Mouse (Mus musculus) forebrain, embryonic 12.5 days (tissue): ENCODE measurements around the gene Ift122. TPM values are rescaled to one million over a fixed set of nuclear protein-coding genes. Genes with fewer than 3 reads are reported as not detected.

Experiments
- ATAC-seq: fragments of 200-750 bp; cut with Nextera tagmentation; 2 replicates; pipeline ENCODE4 v1.8.0; 2017; ENCODE audit warnings: moderate TSS enrichment; ENCODE audit not compliant: low FRiP score
- H3K27ac ChIP-seq: fragments of 300-500 bp; sonication (generic); 2 replicates; pipeline ENCODE4 v1.5.1; 2016; ENCODE audit warnings: mild to moderate bottlenecking
- H3K27me3 ChIP-seq: fragments of 300-500 bp; sonication (generic); 2 replicates; pipeline ENCODE4 v1.6.1; 2016; ENCODE audit warnings: mild to moderate bottlenecking
- H3K36me3 ChIP-seq: fragments of 300-500 bp; sonication (generic); replicated peaks from 2 replicates; pipeline ENCODE4 v1.6.1; 2016; ENCODE audit warnings: mild to moderate bottlenecking
- H3K4me1 ChIP-seq: fragments of 300-500 bp; sonication (generic); 2 replicates; pipeline ENCODE4 v1.6.1; 2016
- H3K4me2 ChIP-seq: fragments of 300-500 bp; sonication (generic); 2 replicates; pipeline ENCODE4 v1.6.1; 2016; ENCODE audit warnings: mild to moderate bottlenecking, moderate library complexity
- H3K4me3 ChIP-seq: fragments of 300-500 bp; sonication (generic); replicated peaks from 2 replicates; pipeline ENCODE4 v1.5.1; 2016; ENCODE audit warnings: mild to moderate bottlenecking
- H3K9ac ChIP-seq: fragments of 300-500 bp; sonication (generic); 2 replicates; pipeline ENCODE4 v1.6.1; 2016; ENCODE audit warnings: mild to moderate bottlenecking
- H3K9me3 ChIP-seq: fragments of 300-500 bp; sonication (generic); 2 replicates; pipeline ENCODE4 v1.6.1; 2016
- WGBS: fragments of 180-500 bp; shearing (Covaris S2); methylation state at CpG from one replicate; pipeline ENCODE4 v1.1.7; 2016; 5-methylcytosine and 5-hydroxymethylcytosine counted together
- polyA plus RNA-seq: library from polyadenylated mRNA; unstranded; fragments of >200 nt; fragmentation: Nextera tagmentation; extraction: Ambion mirVana; gene quantifications from 2 replicates; pipeline ENCODE4 v1.2.1, GENCODE M21; 2016

The Ift122 gene
- polyA plus RNA-seq, 1 experiment from 2014 or later = 29.9 TPM

- no peaks in the 10 kb centered on the region for H3K27me3 ChIP-seq
- H3K9ac ChIP-seq = no peak overlapping the region
- no peak for ATAC-seq
- no peaks in the 10 kb centered on the region for H3K4me1 ChIP-seq
- no peak overlapping the region for H3K4me2 ChIP-seq
- H3K4me3 ChIP-seq = no peak overlapping the region
- 88% methylated on average over 6 of the region's 6 CpGs for WGBS
- H3K36me3 ChIP-seq = peaks cover 19% of the 10 kb centered on the region
- H3K27ac ChIP-seq = no peak overlapping the region
- H3K9me3 ChIP-seq = no peaks in the 10 kb centered on the region
Measured at GRCm38 (mm10) chr6:115878694-115879093, 25.4 kb downstream of the Ift122 start.

DNA sequence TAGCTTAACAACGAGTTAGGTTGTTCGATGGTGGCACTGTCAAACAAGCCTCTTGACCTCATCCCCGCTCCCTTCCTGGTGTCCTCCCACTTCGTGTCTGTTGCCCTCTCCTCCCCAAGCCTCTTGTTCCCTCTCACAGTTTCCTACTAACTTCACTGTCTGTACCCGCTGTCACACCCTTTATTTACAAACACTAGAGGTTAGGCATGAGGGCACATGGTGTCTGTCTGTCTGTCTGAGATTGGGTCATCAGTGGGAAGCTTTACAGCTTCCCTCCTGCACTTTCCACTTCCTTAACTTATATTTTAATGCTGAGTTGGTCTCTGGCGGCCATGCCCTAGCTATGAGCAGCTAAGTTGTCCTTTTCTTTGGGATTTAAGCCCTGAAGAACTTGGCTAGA lies 26.5 kb downstream of the Ift122 start:
- Histone ChIP-seq H3K27ac (no peak overlapping the region), H3K9me3 (no peaks in the 10 kb centered on the region), H3K4me3 (no peak overlapping the region), H3K4me1 (no peaks in the 10 kb centered on the region), H3K27me3 (no peaks in the 10 kb centered on the region), H3K4me2 (no peak overlapping the region), H3K9ac (no peak overlapping the region), H3K36me3 (peaks cover 27% of the 10 kb centered on the region)
- ATAC-seq = no peak
- WGBS = 87% methylated on average over 6 of the region's 6 CpGs

- peaks cover 25% of the 10 kb centered on the region for H3K36me3 ChIP-seq
- ATAC-seq = no peak
- H3K4me1 ChIP-seq = no peaks in the 10 kb centered on the region
- 96% methylated on average over 8 of the region's 8 CpGs for WGBS
- no peaks in the 10 kb centered on the region for H3K9me3 ChIP-seq
- H3K4me3 ChIP-seq = no peak overlapping the region
- H3K27ac ChIP-seq = no peak overlapping the region
- H3K4me2 ChIP-seq = no peak overlapping the region
- H3K27me3 ChIP-seq = no peaks in the 10 kb centered on the region
- no peak overlapping the region for H3K9ac ChIP-seq
Measured at GRCm38 (mm10) chr6:115880751-115881150, 27.5 kb downstream of the Ift122 start.

DNA sequence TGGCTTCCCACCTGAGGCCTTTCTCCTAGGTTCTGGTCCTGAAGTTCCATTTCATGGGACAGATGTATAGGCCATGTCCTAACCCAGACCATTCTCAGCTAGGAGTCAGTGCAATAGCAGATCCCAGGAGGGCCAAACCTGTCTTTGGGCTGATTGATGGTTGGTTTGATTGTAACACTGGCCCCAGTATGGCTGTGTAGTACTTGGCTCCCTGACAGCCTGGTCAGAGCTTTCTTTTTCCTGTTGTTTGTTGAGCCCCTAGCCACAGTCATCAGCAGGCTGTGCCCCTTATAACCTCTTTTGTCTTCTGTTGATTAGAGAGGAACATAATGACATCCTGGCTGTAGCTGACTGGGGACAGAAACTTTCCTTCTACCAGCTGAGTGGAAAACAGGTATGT lies 30.7 kb downstream of the Ift122 start:
- Histone ChIP-seq H3K36me3 (peaks cover 39% of the 10 kb centered on the region), H3K27ac (no peak overlapping the region)

GRCm38 (mm10) chr6:115886894-115887293 lies 33.6 kb downstream of the Ift122 start:
- no peak for ATAC-seq
- WGBS = 65% methylated on average over 4 of the region's 4 CpGs
- no peak overlapping the region for H3K9ac ChIP-seq
- peaks cover 16% of the 10 kb centered on the region for H3K4me1 ChIP-seq
- peaks cover 46% of the 10 kb centered on the region for H3K36me3 ChIP-seq
- H3K4me3 ChIP-seq = no peak overlapping the region
- no peak overlapping the region for H3K4me2 ChIP-seq
- H3K9me3 ChIP-seq = 0 out of 2 replicates have a peak, but pooled peaks cover 4% of the 10 kb centered on the region
- no peak overlapping the region for H3K27ac ChIP-seq
- H3K27me3 ChIP-seq = no peaks in the 10 kb centered on the region

More for the DNA sequence above, 30.7 kb downstream of the Ift122 start:
- Histone ChIP-seq H3K9ac (no peak overlapping the region), H3K27me3 (no peaks in the 10 kb centered on the region), H3K4me3 (no peak overlapping the region), H3K4me1 (no peaks in the 10 kb centered on the region), H3K9me3 (0 out of 2 replicates have a peak, but pooled peaks cover 4% of the 10 kb centered on the region), H3K4me2 (no peak overlapping the region)
- ATAC-seq = no peak

DNA sequence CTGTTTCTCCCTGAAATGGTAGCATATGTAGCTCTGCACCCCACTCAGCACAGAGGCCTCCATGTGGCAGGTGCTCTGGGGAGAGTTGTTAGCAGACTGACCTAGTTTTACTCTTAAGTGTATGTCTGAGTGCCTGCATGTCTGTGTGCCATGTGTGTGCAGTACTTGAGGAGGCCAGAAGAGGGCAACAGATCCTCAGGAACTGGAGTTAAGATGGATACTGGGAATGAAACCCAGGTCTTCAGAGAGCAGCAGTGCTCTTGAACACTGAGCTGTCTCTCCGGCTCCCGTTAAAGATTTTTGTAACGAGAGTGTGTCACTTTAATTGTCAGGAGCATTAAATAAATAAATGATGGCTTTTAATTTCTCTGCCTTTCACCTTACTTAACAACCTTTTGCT lies 35.0 kb downstream of the Ift122 start:
- Histone ChIP-seq H3K4me1 (peaks cover 23% of the 10 kb centered on the region), H3K36me3 (peaks cover 51% of the 10 kb centered on the region), H3K27me3 (no peaks in the 10 kb centered on the region), H3K9me3 (0 out of 2 replicates have a peak, but pooled peaks cover 4% of the 10 kb centered on the region), H3K27ac (no peak overlapping the region), H3K9ac (no peak overlapping the region), H3K4me2 (no peak overlapping the region), H3K4me3 (no peak overlapping the region)
- ATAC-seq = no peak
- WGBS = 96% methylated on average over 3 of the region's 3 CpGs

DNA sequence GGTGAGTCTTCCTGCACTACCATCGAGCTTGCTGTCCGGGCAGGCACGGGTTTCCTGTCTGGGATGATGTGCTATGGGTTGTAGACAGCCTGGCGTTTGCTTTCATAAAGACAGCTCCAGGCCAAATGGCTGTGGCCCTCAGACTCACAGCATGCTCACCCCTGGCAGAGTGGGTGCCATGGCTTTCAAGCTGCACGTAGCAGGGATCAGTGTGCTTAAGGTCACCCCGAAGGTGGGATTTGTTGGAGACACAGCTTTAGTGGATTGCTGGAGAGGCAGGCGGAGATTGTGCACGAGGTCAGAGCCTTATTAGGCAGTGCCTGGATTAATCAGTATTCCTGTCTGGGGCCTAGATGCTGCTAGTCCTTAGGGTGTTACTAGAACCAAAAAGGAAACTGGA lies 37.3 kb downstream of the Ift122 start:
- H3K27me3 ChIP-seq = no peaks in the 10 kb centered on the region
- no peak overlapping the region for H3K4me2 ChIP-seq
- 92% methylated on average over 8 of the region's 8 CpGs for WGBS
- H3K9ac ChIP-seq = no peak overlapping the region
- no peak for ATAC-seq
- 0 out of 2 replicates have a peak, but pooled peaks cover 4% of the 10 kb centered on the region for H3K9me3 ChIP-seq
- peaks cover 43% of the 10 kb centered on the region for H3K36me3 ChIP-seq
- H3K27ac ChIP-seq = peak overlapping the region; percentile 78
- H3K4me1 ChIP-seq = peaks cover 23% of the 10 kb centered on the region
- H3K4me3 ChIP-seq = no peak overlapping the region

GRCm38 (mm10) chr6:115891061-115891460 lies 37.8 kb downstream of the Ift122 start:
- Histone ChIP-seq H3K27ac (peak overlapping the region; percentile 78), H3K4me3 (no peak overlapping the region), H3K4me2 (no peak overlapping the region), H3K27me3 (no peaks in the 10 kb centered on the region), H3K4me1 (peaks cover 23% of the 10 kb centered on the region), H3K9me3 (0 out of 2 replicates have a peak, but pooled peaks cover 4% of the 10 kb centered on the region), H3K36me3 (peaks cover 43% of the 10 kb centered on the region), H3K9ac (no peak overlapping the region)
- ATAC-seq = peak; percentile 47; the same call in 1 of the 2 replicates
- WGBS = 84% methylated on average over 6 of the region's 6 CpGs

- no peaks in the 10 kb centered on the region for H3K27me3 ChIP-seq
- peaks cover 43% of the 10 kb centered on the region for H3K36me3 ChIP-seq
- peak; percentile 59; the same call in 1 of the 2 replicates for ATAC-seq
- H3K9me3 ChIP-seq = 0 out of 2 replicates have a peak, but pooled peaks cover 4% of the 10 kb centered on the region
- 32% methylated on average over 8 of the region's 8 CpGs for WGBS
- peaks cover 23% of the 10 kb centered on the region for H3K4me1 ChIP-seq
- H3K27ac ChIP-seq = peak overlapping the region; percentile 78
- no peak overlapping the region for H3K4me3 ChIP-seq
- no peak overlapping the region for H3K4me2 ChIP-seq
- no peak overlapping the region for H3K9ac ChIP-seq
Measured at GRCm38 (mm10) chr6:115891497-115892061, 38.3 kb downstream of the Ift122 start.

DNA sequence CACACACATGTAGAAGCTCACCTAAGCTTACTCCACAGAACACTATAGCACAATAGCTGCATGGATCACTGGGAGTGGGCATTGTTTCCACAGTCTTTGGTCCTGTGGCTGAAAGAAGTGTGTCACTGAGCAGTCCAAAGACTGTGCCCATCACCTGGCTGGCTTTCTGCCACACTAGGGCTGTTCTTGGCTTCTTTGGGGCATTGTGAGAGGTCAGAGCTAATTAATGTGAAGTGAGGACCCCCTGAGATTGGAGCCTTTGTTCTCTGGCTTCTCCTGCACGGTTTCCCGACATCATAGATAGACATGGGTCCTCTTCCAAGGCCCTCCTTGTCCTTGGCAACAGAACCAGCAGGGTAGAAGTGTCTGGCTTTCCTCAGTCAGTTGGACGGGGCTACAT lies 39.1 kb downstream of the Ift122 start:
- Histone ChIP-seq H3K9me3 (0 out of 2 replicates have a peak, but pooled peaks cover 4% of the 10 kb centered on the region), H3K9ac (no peak overlapping the region), H3K4me3 (no peak overlapping the region), H3K4me1 (peaks cover 23% of the 10 kb centered on the region), H3K4me2 (no peak overlapping the region), H3K27ac (peak overlapping the region; percentile 78), H3K27me3 (no peaks in the 10 kb centered on the region), H3K36me3 (peaks cover 38% of the 10 kb centered on the region)
- 52% methylated on average over 3 of the region's 3 CpGs for WGBS
- 0 out of 2 replicates have a peak, but pooled peaks have one; percentile 19 for ATAC-seq

- ATAC-seq = no peak
- Histone ChIP-seq H3K27me3 (no peaks in the 10 kb centered on the region), H3K9me3 (no peaks in the 10 kb centered on the region), H3K9ac (no peak overlapping the region), H3K4me2 (no peak overlapping the region), H3K27ac (no peak overlapping the region), H3K4me3 (no peak overlapping the region), H3K36me3 (peaks cover 19% of the 10 kb centered on the region; the same call in 1 of the 2 replicates), H3K4me1 (peaks cover 13% of the 10 kb centered on the region)
- 30% methylated on average over 1 of the region's 1 CpGs for WGBS
Measured at GRCm38 (mm10) chr6:115896346-115896745, 43.1 kb downstream of the Ift122 start.

DNA sequence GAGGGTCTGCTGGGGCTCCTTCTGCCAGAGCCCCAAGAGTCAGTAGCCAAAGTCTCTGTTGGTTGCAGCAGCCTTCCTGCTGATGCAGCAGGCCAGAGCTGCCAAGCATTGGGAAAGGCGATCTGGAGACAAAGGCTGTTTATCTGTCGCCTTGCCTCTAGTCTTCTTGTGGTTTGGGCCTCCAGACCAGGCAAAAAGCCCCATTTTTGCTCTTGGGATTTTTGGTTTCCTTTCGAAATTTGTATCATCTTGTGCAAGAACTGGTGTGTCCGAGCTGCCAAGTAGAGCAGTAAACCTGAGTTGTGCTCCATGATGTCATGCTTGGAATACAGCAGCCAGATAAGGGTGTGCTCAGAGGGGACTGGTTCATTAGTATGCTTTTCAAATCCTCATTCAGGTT lies 43.8 kb downstream of the Ift122 start:
- Histone ChIP-seq H3K4me2 (no peak overlapping the region), H3K9ac (no peak overlapping the region), H3K27me3 (no peaks in the 10 kb centered on the region), H3K4me3 (no peak overlapping the region), H3K27ac (no peak overlapping the region), H3K4me1 (peaks cover 10% of the 10 kb centered on the region), H3K36me3 (peaks cover 17% of the 10 kb centered on the region; the same call in 1 of the 2 replicates), H3K9me3 (no peaks in the 10 kb centered on the region)
- ATAC-seq = no peak
- WGBS = 85% methylated on average over 4 of the region's 4 CpGs

GRCm38 (mm10) chr6:115897926-115898520 lies 44.8 kb downstream of the Ift122 start:
- H3K27me3 ChIP-seq = no peaks in the 10 kb centered on the region
- H3K36me3 ChIP-seq = peaks cover 14% of the 10 kb centered on the region; the same call in 1 of the 2 replicates
- no peak for ATAC-seq
- no peak overlapping the region for H3K9ac ChIP-seq
- H3K27ac ChIP-seq = no peak overlapping the region
- H3K9me3 ChIP-seq = no peaks in the 10 kb centered on the region
- WGBS = 83% methylated on average over 7 of the region's 7 CpGs
- H3K4me1 ChIP-seq = peaks cover 4% of the 10 kb centered on the region; the same call in 1 of the 2 replicates
- H3K4me3 ChIP-seq = no peak overlapping the region
- H3K4me2 ChIP-seq = no peak overlapping the region
